Mouse (Mus musculus) skeletal muscle tissue, adult 2 months (tissue): ENCODE data around the gene Kcnd3.

ENCODE experiments used
- DNase-seq: peaks from one replicate; pipeline ENCODE4 v3.0.0-alpha.2; 2012; ENCODE audit warnings: low read depth, low spot score

The Kcnd3 gene

GRCm38 (mm10) chr3:105721681-105722201 is 269.6 kb downstream of the Kcnd3 start:
- no peak for DNase-seq

- no peak for DNase-seq
These were observed 270.4 kb downstream of the Kcnd3 start for GRCm38 (mm10) chr3:105722510-105722909.
